Mouse (Mus musculus): ENCODE results near the gene Tmem88. TPM values are rescaled to one million over a fixed set of nuclear protein-coding genes. Genes with fewer than 3 reads are reported as not detected.

Gene Tmem88
- total RNA-seq, 4 experiments from 2014 or later: 13.2 to 24.7 (median 19.5) TPM

- no peak for DNase-seq (ENCODE audit: low spot score)
Observed at GRCm38 (mm10) chr11:69382478-69383105, 15.4 kb downstream of the Tmem88 start.

GRCm38 (mm10) chr11:69381356-69381755, 16.7 kb downstream of the Tmem88 start:
- no peak for DNase-seq (ENCODE audit: low spot score)

GRCm38 (mm10) chr11:69379600-69379999, 18.4 kb downstream of the Tmem88 start:
- no peak for DNase-seq (ENCODE audit: low spot score)

GRCm38 (mm10) chr11:69377766-69378165, 20.3 kb downstream of the Tmem88 start:
- no peak for DNase-seq (ENCODE audit: low spot score)

GRCm38 (mm10) chr11:69375646-69376045, 22.4 kb downstream of the Tmem88 start:
- no peak for DNase-seq (ENCODE audit: low spot score)

- no peak for DNase-seq (ENCODE audit: low spot score)
Observed at GRCm38 (mm10) chr11:69373223-69373965, 24.6 kb downstream of the Tmem88 start.

- DNase-seq (ENCODE audit: low spot score): no peak
Observed at GRCm38 (mm10) chr11:69372780-69373170, 25.3 kb downstream of the Tmem88 start.

GRCm38 (mm10) chr11:69372056-69372779, 25.8 kb downstream of the Tmem88 start:
- no peak for DNase-seq (ENCODE audit: low spot score)

- DNase-seq (ENCODE audit: low spot score): no peak
Observed at GRCm38 (mm10) chr11:69371601-69372000, 26.4 kb downstream of the Tmem88 start.

- no peak for DNase-seq (ENCODE audit: low spot score)
Observed at GRCm38 (mm10) chr11:69370817-69371215, 27.2 kb downstream of the Tmem88 start.

- DNase-seq (ENCODE audit: low spot score): no peak
Observed at GRCm38 (mm10) chr11:69369990-69370816, 27.8 kb downstream of the Tmem88 start.

- DNase-seq (ENCODE audit: low spot score): no peak
Observed at GRCm38 (mm10) chr11:69369215-69369989, 28.6 kb downstream of the Tmem88 start, which contains the start of gene Chd3. Gene Chd3, minus strand, starts transcription at chr11:69369406.

GRCm38 (mm10) chr11:69368356-69369214, 29.4 kb downstream of the Tmem88 start:
- peak; percentile 28 for DNase-seq (ENCODE audit: low spot score)

- DNase-seq (ENCODE audit: low spot score): no peak
Observed at GRCm38 (mm10) chr11:69367616-69368355, 30.2 kb downstream of the Tmem88 start.

- peak; percentile 52 for DNase-seq (ENCODE audit: low spot score)
Observed at GRCm38 (mm10) chr11:69366855-69367615, 31.0 kb downstream of the Tmem88 start.

GRCm38 (mm10) chr11:69366157-69366854, 31.7 kb downstream of the Tmem88 start:
- peak; percentile 92 for DNase-seq (ENCODE audit: low spot score)

- no peak for DNase-seq (ENCODE audit: low spot score)
Observed at GRCm38 (mm10) chr11:69365722-69366121, 32.3 kb downstream of the Tmem88 start.

- peak; percentile 91 for DNase-seq (ENCODE audit: low spot score)
Observed at GRCm38 (mm10) chr11:69364910-69365309, 33.1 kb downstream of the Tmem88 start.

Data from heart, adult 8-10 months (tissue).